Mouse (Mus musculus) cerebellum, postnatal 14 days (tissue): ENCODE results near the gene Syt14.
A peak's percentile ranks its signal among the peaks of the same experiment; 100 is the strongest.

Source experiments
- DNase-seq, 2 experiments: peaks; one replicate each; pipeline ENCODE4 v3.0.0; 2021; ENCODE audit warnings: mixed read lengths in 2 of 2

The Syt14 gene

DNA sequence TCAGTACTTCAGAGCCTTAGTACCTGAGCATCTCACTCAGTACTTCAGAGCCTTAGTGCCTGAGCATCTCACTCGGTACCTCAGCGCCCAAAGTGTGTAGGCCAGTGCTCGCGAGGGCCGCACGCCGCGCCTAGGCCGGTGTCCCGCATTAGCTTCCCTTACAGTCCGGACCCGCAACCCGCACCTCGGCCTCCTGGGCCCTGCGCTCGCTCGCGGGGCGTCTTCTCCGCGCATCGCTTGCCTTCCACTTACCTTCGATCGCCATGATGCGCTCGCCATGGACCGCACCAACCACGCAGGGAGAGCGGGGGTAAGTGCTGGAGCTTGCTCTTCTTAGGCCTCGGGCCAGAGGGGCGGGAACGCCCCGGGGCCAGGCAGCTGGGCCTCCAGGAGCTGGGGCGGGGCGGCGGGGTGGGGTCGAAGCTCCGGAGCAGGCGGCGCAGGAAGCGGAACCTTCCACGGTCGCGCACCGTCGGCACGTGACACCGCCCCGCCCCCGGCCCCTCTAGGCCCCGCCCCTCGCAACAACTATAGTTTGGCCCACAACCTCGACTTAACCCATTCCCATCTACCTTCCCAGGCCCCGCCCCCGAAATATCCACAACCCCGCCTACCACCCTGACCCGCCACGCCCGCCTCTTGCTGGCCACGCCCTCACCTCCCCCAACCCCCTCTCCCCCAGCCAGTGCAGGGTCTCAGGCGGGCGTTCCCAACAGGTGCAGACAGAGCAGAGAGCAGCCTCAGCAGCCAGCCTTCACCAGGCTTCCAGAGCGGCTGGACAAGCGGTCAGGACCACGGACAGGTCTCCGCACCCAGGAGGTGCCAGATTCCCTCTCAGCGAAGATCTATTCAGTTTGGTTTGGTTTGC, at the start of gene Syt14:
Syt14 (minus strand) TSS at position 405 of the 868 bp plus-strand sequence.
- DNase-seq = peak; percentile 83 to 87

DNA sequence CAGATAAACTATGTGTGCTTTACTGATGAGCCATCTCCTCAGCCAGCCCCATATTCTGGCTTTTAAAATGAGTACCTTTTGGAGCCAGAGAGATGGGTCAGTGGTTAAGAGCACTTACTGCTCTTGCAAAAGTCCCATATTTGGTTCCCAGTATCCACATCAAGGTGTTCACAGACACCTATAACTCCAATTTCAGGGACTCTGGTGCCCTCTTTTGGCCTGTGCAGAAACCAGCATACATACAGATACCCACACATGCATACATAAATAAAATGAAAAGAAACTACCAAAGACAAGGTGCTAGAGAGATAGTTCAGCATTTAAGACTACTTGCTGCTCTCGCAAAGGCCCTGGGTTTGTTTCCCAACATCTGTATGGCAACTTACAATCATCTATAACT, 48.4 kb upstream of the Syt14 start:
- no peak for DNase-seq

DNA sequence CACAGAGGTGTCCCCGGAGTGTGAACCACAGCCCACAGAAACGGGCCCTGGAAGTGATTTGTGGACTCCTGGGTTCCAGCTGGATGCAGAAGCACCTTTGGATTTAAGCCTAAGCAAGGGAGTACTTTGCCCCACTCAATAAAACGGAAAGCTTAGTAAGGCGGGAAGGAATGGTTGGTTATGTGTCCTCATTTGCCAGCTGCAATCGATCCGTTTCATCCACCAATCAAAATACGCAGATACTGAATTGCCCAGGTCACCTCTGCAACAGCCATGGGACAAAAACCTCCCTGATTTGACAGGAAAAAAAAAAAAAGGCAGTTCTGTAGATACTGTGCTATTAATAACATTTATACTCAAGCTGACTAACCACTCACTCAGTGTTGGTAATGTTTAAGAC, 47.5 kb upstream of the Syt14 start:
- no peak for DNase-seq

DNA sequence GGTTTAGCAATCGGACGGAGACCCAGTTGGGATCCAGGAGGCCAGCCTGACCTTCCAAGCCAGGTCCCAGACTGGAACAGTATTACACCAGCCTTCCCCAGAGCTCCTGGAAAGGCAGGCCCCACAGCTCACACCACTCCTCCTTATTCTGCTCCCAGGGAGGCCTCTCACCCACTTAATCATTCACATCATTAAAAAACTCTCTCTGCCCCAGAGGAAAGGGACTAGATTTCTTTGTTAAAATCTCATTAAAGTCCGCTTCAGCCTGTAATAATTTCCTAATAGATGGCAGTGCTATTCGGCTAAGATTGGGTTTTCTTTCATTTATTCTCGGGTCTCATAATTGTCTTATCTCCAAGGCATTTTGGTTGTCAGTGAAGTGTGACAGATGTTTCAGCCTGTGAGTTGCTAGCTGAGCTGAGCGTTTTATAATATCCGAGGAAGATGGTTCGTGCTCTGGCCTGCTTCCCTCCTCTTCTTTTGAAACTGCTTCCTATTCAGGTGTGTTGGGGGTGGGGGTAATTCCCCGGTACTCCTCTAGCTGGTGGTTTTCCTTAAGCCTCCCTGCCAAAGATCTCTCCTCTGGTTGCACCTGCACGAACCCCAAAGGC, 46.8 kb upstream of the Syt14 start:
- DNase-seq = no peak

DNA sequence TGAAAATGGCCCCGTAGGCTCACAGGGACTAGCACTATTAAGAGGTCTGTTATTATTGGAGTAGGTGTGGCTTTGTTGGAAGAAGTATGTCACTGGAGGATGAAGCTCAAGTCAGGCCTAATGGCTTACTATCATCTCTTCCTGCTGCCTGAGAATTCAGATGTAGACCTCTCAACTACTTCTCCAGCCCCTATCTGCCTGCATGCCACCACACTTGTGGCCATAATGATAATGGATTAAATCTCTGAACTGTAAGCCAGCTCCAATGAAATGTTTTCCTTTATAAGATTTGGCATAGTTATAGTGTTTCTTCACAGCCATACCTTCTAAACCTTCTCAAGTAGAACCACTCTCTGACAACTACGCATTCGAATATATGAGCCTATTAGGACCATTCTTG, 27.0 kb upstream of the Syt14 start:
- no peak for DNase-seq

DNA sequence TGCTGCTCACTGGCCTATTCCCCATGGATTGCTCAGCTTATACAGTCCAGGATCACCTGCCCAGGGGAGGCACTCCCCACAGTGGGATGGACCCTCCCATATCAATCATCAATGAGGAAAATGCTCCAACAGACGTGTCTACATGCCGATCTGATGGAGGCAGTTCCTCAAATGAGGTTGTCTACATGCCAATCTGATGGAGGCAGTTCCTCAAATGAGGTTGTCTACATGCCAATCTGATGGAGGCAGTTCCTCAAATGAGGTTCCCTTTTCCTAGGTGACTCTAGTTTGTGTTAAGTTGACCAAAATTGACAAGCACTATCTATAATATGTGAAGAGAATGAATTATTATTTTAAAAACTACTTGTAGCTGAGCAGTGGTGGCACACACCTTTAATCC, 24.6 kb upstream of the Syt14 start:
- no peak for DNase-seq

DNA sequence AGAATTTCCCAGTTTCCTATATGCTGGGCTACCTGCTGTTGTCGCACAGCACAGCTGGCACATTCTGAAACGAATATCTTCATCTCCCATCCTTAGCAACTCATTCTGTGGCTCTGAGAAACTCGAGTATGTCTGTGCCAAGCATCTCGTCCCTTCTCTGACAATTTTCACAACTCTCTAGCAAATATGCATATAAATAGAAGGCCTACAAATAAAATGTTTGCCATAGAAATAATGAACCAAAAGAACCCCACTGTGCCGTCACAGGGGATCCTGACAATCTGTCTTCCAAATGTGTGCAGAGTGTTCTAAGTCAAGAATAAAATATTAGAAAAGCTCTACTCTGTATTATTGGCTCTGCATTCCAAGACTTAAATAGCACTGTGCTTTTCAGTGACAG, 24.0 kb upstream of the Syt14 start:
- no peak for DNase-seq

DNA sequence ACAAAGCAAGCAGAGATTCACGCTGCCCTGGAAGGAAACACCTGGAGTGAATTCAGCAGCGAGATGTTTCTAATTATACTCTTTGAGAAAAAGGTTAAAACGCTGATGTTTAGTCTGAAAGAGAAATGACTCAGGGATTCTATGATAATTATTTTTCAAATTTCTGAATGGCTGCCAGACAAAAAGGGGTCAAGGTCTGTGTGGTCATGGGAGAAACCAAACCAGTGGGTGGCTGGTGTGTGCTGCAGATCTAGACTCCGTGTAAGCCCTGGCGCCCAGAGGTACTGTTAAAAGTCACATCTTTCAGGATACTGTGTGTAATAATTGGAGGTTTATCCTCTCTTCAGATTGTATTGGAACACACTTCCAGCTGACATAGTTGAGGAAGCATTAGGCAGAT, 18.8 kb upstream of the Syt14 start:
- no peak for DNase-seq

DNA sequence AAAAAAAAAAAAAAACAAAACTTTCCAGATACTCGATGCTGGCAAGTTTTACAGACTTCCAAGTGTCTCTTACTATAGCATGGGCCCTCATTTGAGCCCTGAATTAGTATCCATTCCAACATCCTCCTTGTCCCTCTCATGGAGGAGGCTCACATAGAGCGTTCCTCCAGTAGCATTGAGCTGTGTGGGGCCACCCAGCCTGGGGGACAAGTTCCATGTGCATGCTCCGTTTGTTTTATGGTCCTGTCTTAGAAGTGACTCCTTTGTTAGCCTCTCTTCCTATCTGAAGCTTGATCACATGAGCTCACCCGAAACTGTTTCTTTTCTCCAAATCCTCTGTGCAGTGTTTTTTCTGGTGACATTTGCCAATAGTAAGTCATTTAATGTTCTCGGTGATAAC, 17.5 kb upstream of the Syt14 start:
- DNase-seq = no peak

DNA sequence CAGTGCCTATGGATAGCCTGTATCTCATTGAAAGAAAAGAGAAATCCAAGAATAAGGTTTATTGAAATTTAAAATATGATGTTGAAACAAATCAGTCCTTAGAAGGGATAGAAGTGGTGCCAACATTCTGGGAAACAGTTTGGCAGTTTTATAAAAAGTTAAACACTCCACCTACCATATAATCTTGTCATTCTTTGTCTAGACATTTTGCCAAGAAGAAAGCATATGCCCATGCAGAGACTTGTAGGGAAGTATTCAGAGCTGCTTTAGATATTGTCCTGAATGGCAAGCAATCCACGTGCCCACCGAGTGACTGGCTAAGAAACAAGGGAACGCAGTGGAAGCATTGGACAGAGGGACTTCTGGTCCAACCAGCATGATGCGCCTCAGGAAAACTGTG, 12.0 kb upstream of the Syt14 start:
- no peak for DNase-seq

DNA sequence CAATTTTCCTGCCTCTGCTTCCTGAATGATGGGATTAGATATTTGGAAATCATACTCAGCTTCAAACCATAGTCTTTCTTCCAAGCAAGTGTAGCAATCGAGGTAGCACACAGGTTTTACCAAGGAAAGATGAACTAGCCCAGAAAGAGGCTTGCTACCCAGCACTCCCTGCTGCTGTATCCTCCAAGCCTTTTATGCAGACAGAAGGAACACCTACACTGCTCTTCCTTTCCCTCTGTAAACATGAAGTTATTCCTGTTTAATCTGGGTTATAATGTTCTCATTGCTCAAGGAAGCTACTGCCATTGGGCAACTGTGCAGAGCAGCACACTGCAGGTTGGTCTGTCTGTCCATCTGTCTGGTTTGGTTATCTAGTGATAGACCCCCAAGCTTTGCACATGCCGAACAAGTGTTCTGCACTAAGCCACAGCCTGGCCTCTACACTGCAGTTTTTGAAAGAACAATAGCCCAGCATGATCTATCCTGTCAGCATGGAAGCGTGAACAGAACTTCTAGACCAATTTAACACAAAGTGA, 7.3 kb upstream of the Syt14 start:
- DNase-seq = no peak

DNA sequence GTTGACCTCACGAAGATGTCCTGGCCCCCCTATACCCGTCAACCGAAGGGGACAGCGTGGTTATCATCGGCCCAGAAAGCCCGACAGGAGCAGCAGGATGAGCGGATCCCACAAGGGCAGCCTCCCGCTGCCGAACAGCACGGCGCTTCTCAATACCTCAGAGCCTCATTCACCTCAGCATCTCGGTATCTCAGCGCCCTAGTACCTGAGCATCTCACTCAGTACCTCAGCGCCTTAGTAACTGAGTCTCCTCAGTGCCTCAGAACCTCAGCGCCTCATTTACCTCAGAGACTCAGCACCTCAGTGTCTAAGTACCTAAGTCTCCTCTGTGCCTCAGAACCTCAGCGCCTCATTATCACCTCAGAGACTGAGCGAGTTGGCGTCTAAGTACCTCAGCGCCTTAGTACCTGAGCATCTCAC, 614 bp downstream of the Syt14 start:
- peak in 1 of 2 experiments; percentile 29 for DNase-seq

DNA sequence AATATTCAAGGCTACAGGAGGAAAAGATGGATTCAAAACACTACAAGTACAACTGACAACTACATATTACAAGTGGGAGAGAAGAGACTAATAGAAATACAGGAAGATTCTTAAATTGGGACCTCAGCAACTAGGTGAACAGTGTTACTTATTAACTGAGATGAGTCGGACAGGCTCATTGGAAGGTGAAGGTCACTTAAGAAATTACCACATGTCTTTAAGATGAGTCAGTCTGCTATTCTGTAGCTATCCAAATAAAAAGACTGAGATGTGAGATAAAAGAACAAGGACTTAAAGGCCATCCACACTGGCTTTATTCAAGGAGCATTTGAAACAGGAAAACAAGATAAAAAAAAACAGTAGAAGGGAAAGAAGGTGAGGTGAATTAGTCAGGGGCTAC, 11.3 kb downstream of the Syt14 start:
- no peak for DNase-seq

DNA sequence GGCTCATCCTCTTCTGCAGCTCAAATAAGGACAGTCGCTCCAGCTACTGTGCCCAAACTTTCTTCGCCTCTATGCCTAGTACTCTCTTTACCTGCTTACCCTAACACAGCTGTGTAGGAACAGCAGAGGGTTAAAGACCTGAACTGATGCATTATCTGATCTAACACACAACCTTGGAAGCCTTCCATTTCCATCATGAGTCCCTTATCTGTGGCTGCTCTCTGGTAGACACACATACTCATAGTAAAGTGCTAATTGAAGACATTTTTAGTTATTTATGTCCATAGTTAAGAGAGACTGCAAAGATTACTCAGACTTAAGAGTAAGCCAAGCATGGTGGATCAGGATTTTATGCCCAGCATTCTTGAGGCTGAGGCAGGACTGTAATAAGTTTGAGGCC, 23.2 kb downstream of the Syt14 start:
- DNase-seq = no peak

DNA sequence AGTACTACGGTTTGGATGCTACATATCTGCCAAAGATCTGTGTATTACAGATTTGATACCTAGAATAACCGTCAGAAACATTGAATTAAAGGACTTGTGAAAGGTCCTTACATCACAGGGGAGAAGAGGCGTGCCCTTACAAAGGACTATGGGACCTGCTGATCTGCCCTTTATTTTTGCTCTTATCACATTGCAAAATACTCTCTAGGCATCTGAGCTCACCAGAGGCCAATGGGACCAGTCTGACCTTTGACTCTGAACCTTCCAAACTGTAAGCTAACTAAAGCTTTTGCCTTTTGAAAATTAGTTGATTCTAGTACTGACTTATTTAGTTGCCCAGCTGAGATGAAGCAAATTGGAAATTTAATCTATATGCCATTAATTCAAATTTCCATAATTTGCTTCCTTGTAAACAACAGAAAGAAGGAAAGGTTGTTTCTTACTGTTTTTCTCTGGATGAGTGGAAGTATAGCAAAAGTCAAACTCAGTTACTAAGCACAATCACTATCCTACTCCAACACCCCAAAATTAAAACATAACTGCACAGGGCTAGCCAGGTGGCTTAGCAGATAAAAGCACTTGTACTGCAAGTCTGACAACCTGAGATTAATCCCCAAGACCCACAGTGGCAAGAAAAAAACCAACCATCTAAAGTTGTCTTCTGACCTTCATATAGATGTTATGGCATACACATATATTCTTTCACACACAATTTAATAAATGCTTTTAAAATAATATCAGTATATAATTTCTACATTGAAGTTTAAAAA, 24.4 kb downstream of the Syt14 start:
- DNase-seq = no peak

DNA sequence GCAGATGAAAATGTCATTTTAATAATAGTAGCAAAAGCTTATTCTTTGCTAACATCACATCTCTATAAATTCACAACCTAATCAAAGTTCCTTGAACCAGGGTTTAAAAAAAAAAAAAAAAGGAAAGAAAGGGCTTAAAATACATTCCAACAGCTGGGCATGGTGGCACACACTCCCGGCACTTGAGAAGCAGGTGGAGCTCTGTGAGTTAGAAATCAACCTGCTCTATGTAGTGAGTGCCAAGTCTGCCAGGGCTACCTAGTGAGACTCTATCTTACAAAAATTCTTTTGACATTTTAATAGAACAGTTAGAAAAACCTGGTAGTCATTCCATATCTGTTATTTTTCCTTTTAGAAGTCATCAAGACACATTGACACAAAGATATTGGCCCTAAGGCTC, 31.0 kb downstream of the Syt14 start:
- no peak for DNase-seq

DNA sequence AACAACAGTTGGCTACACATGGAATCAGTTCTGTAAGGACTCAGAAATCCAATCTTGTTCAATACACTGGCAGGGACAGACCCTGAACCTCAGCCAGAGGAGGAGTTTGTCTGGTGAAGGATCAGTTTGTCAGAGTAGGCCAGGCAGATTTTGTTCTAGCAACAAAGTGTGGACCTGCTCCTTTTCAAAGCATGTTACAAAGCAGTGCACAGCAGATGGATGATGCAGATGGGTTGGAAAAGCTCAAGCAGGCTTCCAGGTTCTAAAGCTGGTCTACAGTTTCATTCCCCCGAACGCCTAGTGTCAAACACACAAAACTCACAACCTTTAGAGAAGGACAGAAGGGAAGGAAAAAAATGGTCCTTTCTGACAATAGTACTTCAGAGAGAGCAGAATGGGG, 31.6 kb downstream of the Syt14 start:
- DNase-seq = peak in 1 of 2 experiments; percentile 5

DNA sequence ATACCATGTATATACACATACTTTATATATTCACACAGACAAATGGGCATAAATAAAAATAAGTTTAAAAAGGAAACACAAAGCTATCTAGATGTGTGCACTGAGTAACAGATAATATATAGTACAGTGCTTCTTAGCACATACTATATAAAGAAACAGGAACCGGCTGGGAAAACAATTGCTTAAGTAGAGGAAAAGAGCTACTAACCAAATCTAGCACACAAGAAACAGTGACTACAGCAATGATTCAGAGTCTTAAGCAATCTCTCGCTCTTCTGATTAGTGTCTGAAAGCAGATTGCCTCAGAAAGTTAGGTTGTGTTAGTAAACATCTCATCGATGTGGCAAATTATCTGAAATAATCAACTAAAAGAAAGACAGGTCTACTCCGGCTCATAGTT, 33.3 kb downstream of the Syt14 start:
- DNase-seq = no peak

DNA sequence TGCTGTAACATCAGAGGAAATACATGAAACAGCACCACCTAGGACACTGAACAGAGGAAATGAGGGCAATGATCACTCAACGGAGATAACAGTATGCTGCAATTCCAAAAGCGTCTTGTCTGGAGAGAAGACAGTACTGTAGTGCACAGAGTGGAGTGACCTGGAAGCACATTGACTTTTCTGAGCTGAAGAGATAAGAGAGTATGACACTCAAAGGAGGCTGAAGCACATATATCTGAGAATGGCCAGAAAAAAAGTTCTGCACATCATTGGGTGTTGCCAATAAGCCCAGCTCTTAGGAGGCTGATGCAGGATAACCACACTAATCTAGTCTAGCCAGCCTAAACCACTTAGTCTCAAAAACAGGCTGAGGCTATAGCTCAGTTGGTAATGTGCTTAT, 34.0 kb downstream of the Syt14 start:
- DNase-seq = no peak

DNA sequence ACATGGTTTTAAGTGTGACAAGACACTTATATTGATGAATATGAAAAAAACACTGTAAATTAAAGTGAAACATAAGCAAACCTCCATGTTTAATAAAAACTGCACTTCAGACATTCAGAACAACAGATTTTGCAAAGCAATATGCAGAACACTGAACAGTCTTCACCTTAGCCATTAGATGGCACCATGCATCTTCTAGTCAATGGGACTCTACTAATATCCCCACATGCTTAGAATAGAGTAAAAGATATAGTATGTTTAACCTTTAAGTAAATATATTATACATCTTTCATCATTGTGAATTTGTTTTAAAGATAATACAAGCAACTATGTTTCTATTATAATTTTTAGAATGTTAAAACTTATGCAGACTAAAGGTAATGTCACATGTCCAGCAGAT, 34.7 kb downstream of the Syt14 start:
- DNase-seq = peak in 1 of 2 experiments; percentile 5

DNA sequence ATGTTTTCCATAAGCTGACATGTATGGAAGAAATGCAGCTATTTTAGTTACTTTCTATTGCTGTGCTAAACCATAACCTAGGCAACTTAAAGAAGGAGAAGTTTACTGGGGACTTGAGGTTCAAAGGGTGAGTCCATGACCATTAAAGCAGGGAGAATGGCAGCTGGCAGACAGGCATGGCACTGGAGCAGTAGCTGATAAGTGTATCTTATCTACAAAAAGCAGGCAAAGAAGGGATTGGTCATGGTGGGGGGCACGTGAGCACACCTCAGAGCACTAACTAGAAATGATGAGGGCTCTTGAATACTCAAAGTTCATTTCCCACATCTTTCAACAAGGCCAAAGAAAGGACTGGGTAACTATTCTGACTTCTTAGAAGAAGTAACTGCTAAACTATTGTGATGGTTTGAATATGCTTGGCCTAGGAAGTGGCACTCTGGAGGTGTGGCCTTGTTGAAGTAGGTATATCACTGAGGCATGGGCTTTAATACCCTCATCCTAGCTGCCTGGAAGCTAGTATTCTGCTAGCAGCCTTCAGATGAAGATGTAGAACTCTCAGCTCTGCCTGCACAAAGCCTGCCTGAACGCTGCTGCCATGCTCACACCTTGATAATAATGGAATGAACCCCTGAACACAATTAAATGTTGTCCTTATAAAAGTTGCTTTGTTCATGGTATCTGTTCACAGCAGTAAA, 41.2 kb downstream of the Syt14 start:
- DNase-seq = no peak

DNA sequence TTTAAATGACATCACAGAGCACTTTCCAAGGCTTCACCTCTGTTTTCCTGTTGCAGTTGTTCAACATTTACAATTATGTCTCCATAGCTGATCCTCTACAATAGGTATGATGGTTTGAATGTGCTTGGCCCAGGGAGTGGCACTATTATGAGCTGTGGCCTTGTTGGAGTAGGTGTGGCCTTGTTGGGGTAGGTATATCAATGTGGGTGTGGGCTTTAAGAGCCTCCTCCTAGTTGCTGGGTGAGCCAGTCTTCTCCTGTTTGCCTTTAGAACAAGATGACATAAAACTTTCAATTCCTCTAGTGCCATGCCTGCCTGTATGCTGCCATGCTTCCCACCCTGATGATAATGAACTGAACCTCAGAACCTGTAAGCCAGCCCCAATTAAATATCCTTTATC, 42.1 kb downstream of the Syt14 start:
- no peak for DNase-seq

DNA sequence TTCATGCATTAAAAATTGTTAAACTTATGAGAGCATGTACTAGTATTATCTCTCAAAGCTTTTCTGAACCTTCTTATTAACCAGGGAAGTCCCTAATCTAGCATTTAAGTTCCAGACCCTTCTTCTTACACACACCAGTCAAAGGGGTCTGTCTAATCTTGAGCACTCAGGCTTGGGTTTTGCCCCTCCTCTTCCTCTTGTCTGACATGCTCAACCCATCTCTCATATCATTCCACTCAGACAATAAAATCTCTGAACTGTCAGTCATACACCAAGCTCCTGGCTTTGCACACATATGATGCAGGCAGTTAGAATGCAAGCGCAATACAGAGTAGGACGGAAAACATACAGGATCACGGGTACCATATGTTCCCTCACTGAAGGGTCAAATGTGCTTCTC, 48.4 kb downstream of the Syt14 start:
- no peak for DNase-seq
